Mouse (Mus musculus) kidney, embryonic 14.5 days (tissue): ENCODE measurements around the gene 0610037L13Rik. TPM values are rescaled to one million over a fixed set of nuclear protein-coding genes. Genes with fewer than 3 reads are reported as not detected.

Experiments
- ATAC-seq: fragments of 200-750 bp; cut with Nextera tagmentation; 2 replicates; pipeline ENCODE4 v1.8.0; 2017; ENCODE audit warnings: moderate number of reproducible peaks, mild to moderate bottlenecking, moderate TSS enrichment, moderate library complexity; ENCODE audit not compliant: low FRiP score, low TSS enrichment
- H3K27ac ChIP-seq: fragments of 300-500 bp; sonication (generic); 2 replicates; pipeline ENCODE4 v1.5.1; 2014; ENCODE audit warnings: low read depth, mild to moderate bottlenecking, low read length, moderate library complexity, mixed read lengths
- H3K27me3 ChIP-seq: fragments of 300-500 bp; sonication (generic); 2 replicates; pipeline ENCODE4 v1.6.1; 2014; ENCODE audit warnings: mild to moderate bottlenecking, low read length; ENCODE audit not compliant: control insufficient read depth, insufficient read depth
- H3K36me3 ChIP-seq: fragments of 300-500 bp; sonication (generic); 2 replicates; pipeline ENCODE4 v1.6.1; 2014; ENCODE audit warnings: low read length, mixed read lengths; ENCODE audit not compliant: control insufficient read depth, insufficient read depth
- H3K4me1 ChIP-seq: fragments of 300-500 bp; sonication (generic); 2 replicates; pipeline ENCODE4 v1.6.1; 2014; ENCODE audit warnings: low read length, mixed read lengths; ENCODE audit not compliant: control insufficient read depth, insufficient read depth
- H3K4me2 ChIP-seq: fragments of 300-500 bp; sonication (generic); replicated peaks from 2 replicates; pipeline ENCODE4 v1.6.1; 2014; ENCODE audit warnings: low read depth, mild to moderate bottlenecking, low read length
- H3K4me3 ChIP-seq: fragments of 300-500 bp; sonication (generic); 2 replicates; pipeline ENCODE4 v1.5.1; 2014; ENCODE audit warnings: mild to moderate bottlenecking, low read length
- H3K9ac ChIP-seq: fragments of 300-500 bp; sonication (generic); 2 replicates; pipeline ENCODE4 v1.6.1; 2014; ENCODE audit warnings: low read depth, mild to moderate bottlenecking, low read length, moderate library complexity
- H3K9me3 ChIP-seq: fragments of 300-500 bp; sonication (generic); 2 replicates; pipeline ENCODE4 v1.6.1; 2016; ENCODE audit warnings: low read length; ENCODE audit not compliant: control insufficient read depth
- WGBS: fragments of 180-500 bp; shearing (Covaris S2); extraction: QIAGEN DNeasy Blood & Tissue Kit; methylation state at CpG from one replicate; pipeline ENCODE4 v1.1.7; 2014; 5-methylcytosine and 5-hydroxymethylcytosine counted together
- polyA plus RNA-seq: library from polyadenylated mRNA; unstranded; fragments of >200 nt; fragmentation: Nextera tagmentation; extraction: Ambion mirVana; gene quantifications from 2 replicates; pipeline ENCODE4 v1.2.1, GENCODE M21; 2014

0610037L13Rik gene
- polyA plus RNA-seq: 126 and 148 TPM in 2 replicates

DNA sequence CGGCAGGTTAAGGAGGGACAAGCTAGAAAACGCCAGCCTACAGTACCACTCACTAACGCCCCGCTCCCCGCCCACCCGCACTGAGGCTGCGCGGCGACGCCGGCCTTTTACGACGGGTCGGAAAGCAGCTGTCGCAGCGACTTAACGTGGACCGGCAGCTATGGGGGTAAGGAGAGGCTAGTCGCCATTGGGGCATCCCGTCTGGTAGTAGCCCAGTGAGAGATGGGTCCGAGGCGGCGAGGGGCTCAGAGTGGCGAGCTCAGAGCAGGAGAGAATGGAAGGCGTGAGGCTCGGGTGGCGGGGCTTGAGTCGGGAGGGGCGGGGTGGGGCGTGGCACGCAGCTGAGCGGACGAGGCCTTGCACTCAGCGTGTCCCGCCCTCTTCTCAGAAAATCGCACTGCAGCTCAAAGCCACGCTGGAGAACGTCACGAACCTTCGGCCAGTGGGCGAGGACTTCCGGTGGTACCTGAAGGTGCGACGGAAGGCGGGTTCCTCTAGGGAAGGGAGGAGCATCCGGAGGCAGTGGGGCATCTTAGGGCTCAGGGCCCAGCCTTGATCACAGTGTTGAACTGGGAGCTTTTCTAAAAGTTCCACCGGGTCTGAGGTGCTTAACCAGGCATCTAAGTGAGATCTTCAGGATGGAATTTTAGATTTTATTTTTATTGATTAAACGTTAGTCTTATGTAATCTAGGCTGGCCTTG, at the start of gene 0610037L13Rik:
0610037L13Rik (plus strand) TSS at position 83 of the 702 bp plus-strand sequence.
- Histone ChIP-seq H3K27me3 (no peaks in the 10 kb centered on the region), H3K4me1 (peaks cover 7% of the 10 kb centered on the region; the same call in 1 of the 2 replicates), H3K9ac (peak within 1 kb of the TSS; percentile 69), H3K4me3 (peak within 1 kb of the TSS; percentile 53), H3K27ac (peak within 1 kb of the TSS; percentile 83), H3K36me3 (peaks cover 55% of the 10 kb centered on the region), H3K4me2 (peak within 1 kb of the TSS; percentile 88), H3K9me3 (no peaks in the 10 kb centered on the region)
- WGBS: under 1% methylated on average over 48 of the region's 48 CpGs
- peak; percentile 95 for ATAC-seq

DNA sequence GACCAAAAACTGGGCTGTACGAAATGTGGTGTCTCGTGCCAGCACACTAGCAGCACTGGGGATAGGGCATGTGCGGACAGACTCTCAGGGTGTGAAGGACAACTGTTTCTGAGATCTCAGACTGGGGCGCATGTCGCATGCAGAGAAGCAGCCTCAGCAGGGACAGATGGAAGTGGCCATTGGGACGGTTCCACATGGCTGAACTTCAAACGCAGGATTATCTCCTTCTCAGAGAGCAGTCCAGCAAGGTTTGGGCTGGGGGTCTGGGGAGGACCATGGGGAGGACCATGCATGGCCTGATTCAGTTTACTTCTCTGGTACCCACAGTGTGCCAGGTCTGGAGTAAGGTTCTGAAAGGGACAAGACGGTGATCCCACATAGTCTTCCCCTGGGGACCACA, 45.9 kb upstream of the 0610037L13Rik start:
- WGBS: 75% methylated on average over 8 of the region's 8 CpGs
- no peak overlapping the region for H3K9ac ChIP-seq
- H3K4me3 ChIP-seq: no peak overlapping the region
- H3K4me2 ChIP-seq: no peak overlapping the region
- no peaks in the 10 kb centered on the region for H3K4me1 ChIP-seq
- peaks cover 6% of the 10 kb centered on the region for H3K27me3 ChIP-seq
- no peaks in the 10 kb centered on the region for H3K9me3 ChIP-seq
- no peak for ATAC-seq
- H3K27ac ChIP-seq: no peak overlapping the region
- H3K36me3 ChIP-seq: no peaks in the 10 kb centered on the region

DNA sequence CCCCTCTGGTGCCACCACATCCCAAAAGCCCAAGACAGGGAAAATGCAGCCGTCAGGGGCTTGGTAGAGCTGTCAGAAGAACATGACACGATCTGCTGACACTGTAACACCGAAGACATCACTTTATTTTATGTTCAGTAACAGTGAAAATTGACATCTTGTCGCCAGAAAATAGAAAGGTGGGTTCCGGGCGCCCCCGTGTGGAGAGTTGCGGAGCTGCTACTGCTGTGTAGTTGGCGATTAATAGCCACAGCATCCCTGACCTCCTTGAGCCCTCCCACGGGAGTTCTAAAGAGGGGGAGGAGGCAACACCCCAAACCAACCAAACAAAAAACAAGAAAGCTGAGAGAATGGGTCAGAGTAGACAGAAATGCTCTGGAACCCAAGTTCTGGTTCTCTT, 44.6 kb upstream of the 0610037L13Rik start:
- ATAC-seq: 0 out of 2 replicates have a peak, but pooled peaks have one; percentile 10
- H3K4me1 ChIP-seq: no peaks in the 10 kb centered on the region
- no peak overlapping the region for H3K4me3 ChIP-seq
- H3K9me3 ChIP-seq: no peaks in the 10 kb centered on the region
- H3K36me3 ChIP-seq: no peaks in the 10 kb centered on the region
- H3K4me2 ChIP-seq: no peak overlapping the region
- 2% methylated on average over 10 of the region's 10 CpGs for WGBS
- H3K27ac ChIP-seq: no peak overlapping the region
- peaks cover 6% of the 10 kb centered on the region for H3K27me3 ChIP-seq
- H3K9ac ChIP-seq: no peak overlapping the region

DNA sequence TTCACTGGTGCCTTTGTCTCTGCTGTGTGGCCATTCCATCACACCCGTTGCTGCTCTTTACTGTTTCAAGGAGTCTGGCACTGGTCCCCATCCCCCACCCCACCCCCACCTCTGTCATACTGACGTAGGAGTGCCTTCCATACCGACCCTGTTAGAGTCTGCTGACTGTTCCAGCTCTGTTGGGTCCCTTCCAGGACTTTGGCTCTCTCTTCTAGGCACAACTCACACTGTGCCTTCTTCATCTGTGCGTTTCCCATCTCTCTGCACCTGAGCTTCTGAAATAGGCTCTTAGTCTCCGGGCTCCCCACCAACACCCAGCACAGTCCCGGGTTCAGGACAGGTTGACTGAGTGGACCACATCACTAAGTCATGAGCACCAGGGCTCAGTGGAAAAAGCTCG, 42.8 kb upstream of the 0610037L13Rik start:
- Histone ChIP-seq H3K4me3 (no peak overlapping the region), H3K9ac (no peak overlapping the region), H3K4me2 (no peak overlapping the region), H3K4me1 (no peaks in the 10 kb centered on the region), H3K36me3 (no peaks in the 10 kb centered on the region), H3K27ac (no peak overlapping the region), H3K9me3 (no peaks in the 10 kb centered on the region), H3K27me3 (peaks cover 6% of the 10 kb centered on the region)
- 75% methylated on average over 7 of the region's 7 CpGs for WGBS
- no peak for ATAC-seq

DNA sequence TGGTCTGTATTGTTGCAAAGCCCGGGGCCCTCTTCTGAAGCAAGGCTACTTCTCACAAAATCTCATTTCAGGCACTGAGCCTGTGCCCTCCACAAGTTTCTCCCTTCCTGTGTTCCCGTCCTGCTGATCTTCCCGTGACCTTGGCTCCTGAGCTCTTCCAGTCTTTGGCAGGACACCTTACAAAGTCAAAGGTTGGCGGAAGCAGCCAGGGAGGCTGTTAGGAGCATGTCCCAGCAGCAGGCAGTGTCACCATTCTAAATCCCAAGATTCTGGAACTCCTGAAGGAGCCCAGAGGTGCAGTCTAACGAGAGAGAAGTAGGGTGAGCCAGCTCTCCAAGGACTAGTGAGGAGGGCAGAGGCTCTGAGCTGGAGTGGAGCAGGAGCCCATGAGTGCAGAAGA, 41.1 kb upstream of the 0610037L13Rik start:
- no peak for ATAC-seq
- WGBS: 75% methylated on average over 5 of the region's 5 CpGs
- no peaks in the 10 kb centered on the region for H3K36me3 ChIP-seq

DNA sequence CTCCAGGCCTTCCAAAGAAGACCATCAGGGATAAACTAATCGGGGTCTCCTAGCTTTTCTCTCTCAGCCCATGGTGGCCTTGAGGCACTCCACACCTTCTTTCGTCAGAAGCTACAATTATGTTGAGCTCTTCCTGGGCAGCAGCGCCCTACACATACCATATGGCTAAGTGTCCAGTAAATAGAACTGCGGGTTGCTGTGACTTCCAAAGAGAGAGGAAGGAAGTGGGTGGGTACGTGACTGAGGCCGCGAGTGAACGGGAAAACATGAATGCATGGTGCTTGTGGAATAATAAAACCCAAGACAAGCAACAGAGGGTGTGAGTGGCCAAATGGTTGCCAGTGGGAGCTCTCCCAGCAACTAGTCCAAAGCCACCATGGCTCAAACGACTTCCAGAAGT, 40.0 kb upstream of the 0610037L13Rik start:
- Histone ChIP-seq H3K36me3 (no peaks in the 10 kb centered on the region), H3K4me2 (no peak overlapping the region), H3K4me3 (no peak overlapping the region), H3K4me1 (no peaks in the 10 kb centered on the region), H3K27ac (no peak overlapping the region), H3K9ac (no peak overlapping the region), H3K27me3 (peaks cover 6% of the 10 kb centered on the region), H3K9me3 (no peaks in the 10 kb centered on the region)
- WGBS: 43% methylated on average over 9 of the region's 9 CpGs
- ATAC-seq: no peak

More for the DNA sequence above, 41.1 kb upstream of the 0610037L13Rik start:
- Histone ChIP-seq H3K4me2 (no peak overlapping the region), H3K4me3 (no peak overlapping the region), H3K9ac (no peak overlapping the region), H3K27me3 (peaks cover 6% of the 10 kb centered on the region), H3K27ac (no peak overlapping the region), H3K4me1 (no peaks in the 10 kb centered on the region), H3K9me3 (no peaks in the 10 kb centered on the region)

DNA sequence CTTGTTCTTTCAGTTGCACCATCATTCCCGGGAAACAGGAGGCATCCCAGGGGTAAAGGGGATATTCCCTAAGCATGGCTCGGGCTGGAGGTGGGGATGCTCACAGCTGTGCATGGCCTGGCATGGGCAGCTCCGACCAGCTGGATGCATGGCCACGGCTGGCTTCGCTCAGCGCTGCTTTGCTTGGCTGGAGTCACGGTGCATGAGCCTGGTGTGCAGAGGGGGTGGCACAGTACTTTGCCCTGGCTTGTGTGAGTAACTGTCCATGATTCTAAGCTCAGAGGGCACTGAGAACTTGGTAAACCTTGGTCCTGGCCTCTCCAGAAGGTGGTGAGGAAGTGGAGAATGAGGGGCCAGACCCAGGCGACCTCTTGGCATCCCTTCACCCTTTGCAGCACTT, 39.5 kb upstream of the 0610037L13Rik start:
- WGBS: 85% methylated on average over 8 of the region's 8 CpGs
- no peak for ATAC-seq

DNA sequence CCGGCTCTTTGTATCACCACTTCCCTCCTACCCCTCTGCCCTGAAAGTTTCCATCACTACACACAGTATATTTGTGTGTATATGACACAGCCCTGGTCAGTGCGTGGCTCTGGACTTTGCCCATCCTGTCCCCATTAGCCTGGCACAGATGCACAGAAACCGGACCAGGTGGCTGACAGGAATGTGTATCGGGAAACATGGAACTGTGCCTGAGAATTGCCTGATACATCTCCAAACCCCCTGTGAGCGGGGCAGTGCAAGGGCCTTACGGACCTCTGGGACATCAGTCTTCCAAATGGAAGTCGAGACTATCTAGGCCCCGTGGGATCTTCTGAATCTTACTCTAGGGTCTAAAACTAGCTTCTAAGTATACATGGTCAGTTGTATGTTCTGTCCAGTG, 36.3 kb upstream of the 0610037L13Rik start:
- no peak for ATAC-seq
- no peak overlapping the region for H3K4me2 ChIP-seq
- 91% methylated on average over 8 of the region's 8 CpGs for WGBS
- H3K4me3 ChIP-seq: no peak overlapping the region
- H3K9me3 ChIP-seq: no peaks in the 10 kb centered on the region
- no peaks in the 10 kb centered on the region for H3K4me1 ChIP-seq
- no peak overlapping the region for H3K9ac ChIP-seq
- peaks cover under 1% of the 10 kb centered on the region; the same call in 1 of the 2 replicates for H3K36me3 ChIP-seq
- no peaks in the 10 kb centered on the region for H3K27me3 ChIP-seq
- H3K27ac ChIP-seq: no peak overlapping the region

More for the DNA sequence above, 39.5 kb upstream of the 0610037L13Rik start:
- no peak overlapping the region for H3K9ac ChIP-seq
- H3K9me3 ChIP-seq: no peaks in the 10 kb centered on the region
- H3K4me3 ChIP-seq: no peak overlapping the region
- no peaks in the 10 kb centered on the region for H3K4me1 ChIP-seq
- no peaks in the 10 kb centered on the region for H3K36me3 ChIP-seq
- no peak overlapping the region for H3K27ac ChIP-seq
- no peak overlapping the region for H3K4me2 ChIP-seq
- peaks cover 6% of the 10 kb centered on the region for H3K27me3 ChIP-seq

DNA sequence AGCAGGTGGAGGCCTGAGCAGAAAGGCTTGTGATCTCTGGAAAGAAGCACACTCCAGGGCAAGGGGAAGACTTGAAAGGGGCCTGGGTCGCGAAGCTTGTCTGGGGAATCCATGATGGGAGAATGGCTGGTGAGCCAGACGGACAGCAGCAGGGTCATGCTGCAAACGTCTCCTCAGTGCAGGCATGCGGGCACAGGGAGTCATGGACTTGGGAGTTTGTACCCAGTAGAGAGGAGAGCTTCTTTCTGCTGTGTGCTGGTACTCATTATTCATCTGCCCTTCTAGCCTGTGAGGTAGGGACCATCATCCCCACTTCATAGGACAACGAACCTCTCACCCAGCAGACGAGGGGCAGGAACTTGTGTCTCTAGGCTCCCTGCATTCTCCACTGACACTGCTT, 35.8 kb upstream of the 0610037L13Rik start:
- peaks cover 2% of the 10 kb centered on the region; the same call in 1 of the 2 replicates for H3K36me3 ChIP-seq
- H3K4me3 ChIP-seq: no peak overlapping the region
- no peak overlapping the region for H3K4me2 ChIP-seq
- no peaks in the 10 kb centered on the region for H3K9me3 ChIP-seq
- no peaks in the 10 kb centered on the region for H3K4me1 ChIP-seq
- H3K9ac ChIP-seq: no peak overlapping the region
- H3K27ac ChIP-seq: no peak overlapping the region
- 93% methylated on average over 7 of the region's 7 CpGs for WGBS
- ATAC-seq: no peak
- H3K27me3 ChIP-seq: no peaks in the 10 kb centered on the region
